Mouse (Mus musculus): ENCODE results near the gene Bcl2l1. TPM values are rescaled to one million over a fixed set of nuclear protein-coding genes. Genes with fewer than 3 reads are reported as not detected.

Bcl2l1 gene
- polyA plus RNA-seq, 1 experiment from 2014 or later, result 129 TPM

DNA sequence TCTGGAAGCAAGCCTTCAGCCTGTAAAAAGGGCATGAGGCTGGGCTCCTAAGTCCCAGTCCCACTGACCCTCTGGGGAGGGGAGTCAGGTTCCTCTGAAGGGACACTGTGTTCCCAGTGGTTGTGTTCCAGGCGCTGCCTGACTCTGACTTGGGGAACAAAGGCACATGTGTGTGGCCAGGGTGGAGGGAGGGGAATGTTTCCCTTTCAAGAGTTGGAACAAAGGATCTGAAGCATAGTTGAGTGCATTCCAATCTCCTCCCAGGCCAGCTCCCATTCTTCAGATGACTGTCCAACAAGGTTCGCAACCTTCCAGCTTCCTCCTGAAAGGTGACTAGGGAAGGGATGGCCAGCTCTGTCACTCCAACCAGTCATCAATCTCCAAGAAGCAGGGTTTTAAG lies 11.2 kb downstream of the Bcl2l1 start:
- WGBS, result 15% methylated on average over 2 of the region's 2 CpGs
- no peak overlapping the region for H3K27ac ChIP-seq (ENCODE audit: low read depth, low read length)
- peaks cover 8% of the 10 kb centered on the region for H3K4me1 ChIP-seq (replicated peaks; ENCODE audit: control insufficient read depth, insufficient read depth, low read length)
- ATAC-seq (ENCODE audit: low FRiP score), result peak; percentile 64
- H3K9ac ChIP-seq (ENCODE audit: low read depth, low read length), result no peak overlapping the region
- DNase-seq (ENCODE audit: low spot score), result peak; percentile 46
- no peaks in the 10 kb centered on the region for H3K27me3 ChIP-seq (ENCODE audit: control insufficient read depth, insufficient read depth, low read length)
- H3K36me3 ChIP-seq (ENCODE audit: control insufficient read depth, insufficient read depth, low read length), result peaks cover 5% of the 10 kb centered on the region; the same call in 1 of the 2 replicates
- H3K4me2 ChIP-seq (replicated peaks; ENCODE audit: low read depth, low read length), result no peak overlapping the region
- no peak overlapping the region for H3K4me3 ChIP-seq (ENCODE audit: low read depth, low read length)
- no peaks in the 10 kb centered on the region for H3K9me3 ChIP-seq (ENCODE audit: control insufficient read depth, low read length)

DNA sequence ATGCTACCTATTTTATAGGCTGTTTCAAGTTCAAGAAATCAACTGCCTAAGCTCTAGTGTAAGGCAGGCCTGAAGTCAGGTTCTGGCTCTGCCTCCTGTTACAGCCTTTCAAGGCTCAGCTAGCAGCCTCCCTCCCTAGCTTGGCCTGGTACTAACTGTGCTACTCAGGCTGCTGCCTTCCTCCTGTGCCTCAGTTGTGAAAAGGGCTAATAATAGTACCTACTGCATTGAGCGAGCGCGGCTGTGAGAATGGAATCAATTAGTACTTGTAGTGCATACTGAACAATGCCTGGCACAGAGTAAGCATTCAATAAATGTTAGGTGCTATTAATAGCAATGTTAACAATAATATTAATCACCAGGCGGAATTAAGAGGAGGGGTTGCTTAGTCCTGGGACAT lies 11.6 kb downstream of the Bcl2l1 start:
- DNase-seq (ENCODE audit: low spot score) (no peak), ATAC-seq (ENCODE audit: low FRiP score) (no peak)
- Histone ChIP-seq H3K27ac (ENCODE audit: low read depth, low read length) (0 out of 2 replicates have a peak overlapping the region, but pooled peaks have one; percentile 20), H3K4me3 (ENCODE audit: low read depth, low read length) (no peak overlapping the region), H3K9ac (ENCODE audit: low read depth, low read length) (no peak overlapping the region), H3K4me1 (replicated peaks; ENCODE audit: control insufficient read depth, insufficient read depth, low read length) (peaks cover 8% of the 10 kb centered on the region), H3K9me3 (ENCODE audit: control insufficient read depth, low read length) (no peaks in the 10 kb centered on the region), H3K27me3 (ENCODE audit: control insufficient read depth, insufficient read depth, low read length) (no peaks in the 10 kb centered on the region), H3K4me2 (replicated peaks; ENCODE audit: low read depth, low read length) (no peak overlapping the region), H3K36me3 (ENCODE audit: control insufficient read depth, insufficient read depth, low read length) (peaks cover 5% of the 10 kb centered on the region; the same call in 1 of the 2 replicates)
- 66% methylated on average over 4 of the region's 4 CpGs for WGBS

DNA sequence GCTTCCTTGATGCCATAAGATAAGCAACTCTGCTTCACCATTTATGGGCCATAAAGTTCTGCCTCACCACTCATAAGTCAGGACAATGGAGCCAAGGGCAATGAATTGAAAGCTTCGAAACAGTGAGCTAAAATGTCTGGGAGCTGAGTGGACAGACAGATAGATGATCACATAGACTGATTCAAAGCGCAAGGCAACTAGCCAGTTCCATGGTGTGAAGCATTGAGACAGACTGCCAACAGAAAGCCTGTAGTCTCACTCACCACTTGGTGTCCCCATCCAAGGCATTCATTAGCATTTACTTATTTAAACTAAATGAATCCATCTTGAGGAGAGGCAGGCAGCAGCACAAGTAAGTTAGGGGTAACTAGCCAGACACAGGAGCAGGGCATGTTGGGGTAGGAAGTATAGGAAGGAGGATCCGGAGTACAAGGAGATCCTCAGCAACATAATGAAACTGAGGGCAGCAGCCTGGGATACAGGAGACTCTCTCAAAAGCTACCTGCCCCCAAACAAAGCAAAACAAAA lies 12.4 kb downstream of the Bcl2l1 start:
- Histone ChIP-seq H3K27me3 (ENCODE audit: control insufficient read depth, insufficient read depth, low read length) (no peaks in the 10 kb centered on the region), H3K9ac (ENCODE audit: low read depth, low read length) (no peak overlapping the region), H3K4me2 (replicated peaks; ENCODE audit: low read depth, low read length) (no peak overlapping the region), H3K27ac (ENCODE audit: low read depth, low read length) (no peak overlapping the region), H3K4me3 (ENCODE audit: low read depth, low read length) (no peak overlapping the region), H3K36me3 (ENCODE audit: control insufficient read depth, insufficient read depth, low read length) (peaks cover 5% of the 10 kb centered on the region; the same call in 1 of the 2 replicates), H3K4me1 (replicated peaks; ENCODE audit: control insufficient read depth, insufficient read depth, low read length) (peaks cover 8% of the 10 kb centered on the region), H3K9me3 (ENCODE audit: control insufficient read depth, low read length) (no peaks in the 10 kb centered on the region)
- WGBS, result 96% methylated on average over 3 of the region's 3 CpGs
- no peak for ATAC-seq (ENCODE audit: low FRiP score)
- DNase-seq (ENCODE audit: low spot score), result no peak

DNA sequence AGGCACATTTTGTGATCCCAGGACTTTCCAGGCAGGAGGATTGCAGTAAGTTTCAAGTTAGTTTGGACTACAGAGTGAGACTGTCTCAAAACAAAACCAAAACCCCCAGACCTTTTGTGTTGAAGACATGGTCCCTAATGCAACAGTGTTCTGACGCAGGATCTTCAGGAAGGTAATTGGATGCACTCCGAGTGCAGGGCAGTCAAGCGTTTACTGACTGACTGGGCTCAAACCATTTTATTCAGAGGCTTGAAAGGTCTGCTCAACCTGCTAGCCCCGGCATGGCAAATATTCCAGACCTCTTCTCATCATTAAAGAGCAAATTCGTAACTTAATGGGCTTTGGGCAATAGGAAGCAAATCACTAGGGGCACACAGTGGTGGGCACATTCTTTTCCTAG lies 12.8 kb downstream of the Bcl2l1 start:
- no peak overlapping the region for H3K9ac ChIP-seq (ENCODE audit: low read depth, low read length)
- no peak for ATAC-seq (ENCODE audit: low FRiP score)
- H3K4me2 ChIP-seq (replicated peaks; ENCODE audit: low read depth, low read length), result no peak overlapping the region
- H3K27ac ChIP-seq (ENCODE audit: low read depth, low read length), result no peak overlapping the region
- H3K4me3 ChIP-seq (ENCODE audit: low read depth, low read length), result no peak overlapping the region
- WGBS, result 64% methylated on average over 5 of the region's 5 CpGs
- peaks cover 8% of the 10 kb centered on the region for H3K4me1 ChIP-seq (replicated peaks; ENCODE audit: control insufficient read depth, insufficient read depth, low read length)
- no peaks in the 10 kb centered on the region for H3K9me3 ChIP-seq (ENCODE audit: control insufficient read depth, low read length)
- no peaks in the 10 kb centered on the region for H3K27me3 ChIP-seq (ENCODE audit: control insufficient read depth, insufficient read depth, low read length)
- no peak for DNase-seq (ENCODE audit: low spot score)
- peaks cover 5% of the 10 kb centered on the region; the same call in 1 of the 2 replicates for H3K36me3 ChIP-seq (ENCODE audit: control insufficient read depth, insufficient read depth, low read length)

DNA sequence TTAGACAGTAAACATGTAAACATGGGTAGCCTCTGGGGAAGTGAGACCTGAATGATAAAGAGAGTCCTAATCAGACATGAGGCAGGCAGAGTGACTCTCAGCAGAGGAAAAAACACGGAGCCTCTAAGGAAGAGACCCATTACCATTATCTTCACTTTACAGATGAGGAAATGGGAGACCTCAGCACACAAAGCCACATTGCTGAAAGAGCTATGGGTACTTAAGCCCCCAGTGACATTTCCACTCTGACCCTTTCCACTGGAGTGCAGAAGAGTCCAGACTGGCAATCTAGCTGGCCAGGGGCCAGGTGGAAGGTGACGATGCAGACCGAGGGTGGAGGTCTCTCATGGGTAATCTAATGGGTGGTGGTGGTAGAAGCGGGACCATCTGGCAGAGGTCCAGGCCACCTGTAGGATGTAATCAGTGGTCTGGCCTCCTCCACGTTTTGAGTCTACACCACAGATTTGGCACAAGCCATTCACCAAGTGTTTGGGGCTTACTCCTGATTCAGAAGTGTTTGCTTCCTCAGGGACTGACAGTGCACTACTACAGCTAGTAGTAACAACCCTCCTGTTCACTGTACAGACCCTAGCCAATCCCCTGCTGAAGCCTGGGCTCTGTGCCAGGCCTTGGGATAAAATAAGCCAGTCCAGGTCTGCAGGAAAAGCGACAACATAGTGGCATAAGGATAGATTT lies 13.8 kb downstream of the Bcl2l1 start:
- no peak overlapping the region for H3K9ac ChIP-seq (ENCODE audit: low read depth, low read length)
- H3K4me1 ChIP-seq (replicated peaks; ENCODE audit: control insufficient read depth, insufficient read depth, low read length), result peaks cover 8% of the 10 kb centered on the region
- DNase-seq (ENCODE audit: low spot score), result no peak
- no peaks in the 10 kb centered on the region for H3K9me3 ChIP-seq (ENCODE audit: control insufficient read depth, low read length)
- WGBS, result 74% methylated on average over 6 of the region's 6 CpGs
- H3K27ac ChIP-seq (ENCODE audit: low read depth, low read length), result no peak overlapping the region
- H3K4me2 ChIP-seq (replicated peaks; ENCODE audit: low read depth, low read length), result no peak overlapping the region
- no peak for ATAC-seq (ENCODE audit: low FRiP score)
- no peaks in the 10 kb centered on the region for H3K27me3 ChIP-seq (ENCODE audit: control insufficient read depth, insufficient read depth, low read length)
- no peak overlapping the region for H3K4me3 ChIP-seq (ENCODE audit: low read depth, low read length)
- H3K36me3 ChIP-seq (ENCODE audit: control insufficient read depth, insufficient read depth, low read length), result peaks cover 5% of the 10 kb centered on the region; the same call in 1 of the 2 replicates

DNA sequence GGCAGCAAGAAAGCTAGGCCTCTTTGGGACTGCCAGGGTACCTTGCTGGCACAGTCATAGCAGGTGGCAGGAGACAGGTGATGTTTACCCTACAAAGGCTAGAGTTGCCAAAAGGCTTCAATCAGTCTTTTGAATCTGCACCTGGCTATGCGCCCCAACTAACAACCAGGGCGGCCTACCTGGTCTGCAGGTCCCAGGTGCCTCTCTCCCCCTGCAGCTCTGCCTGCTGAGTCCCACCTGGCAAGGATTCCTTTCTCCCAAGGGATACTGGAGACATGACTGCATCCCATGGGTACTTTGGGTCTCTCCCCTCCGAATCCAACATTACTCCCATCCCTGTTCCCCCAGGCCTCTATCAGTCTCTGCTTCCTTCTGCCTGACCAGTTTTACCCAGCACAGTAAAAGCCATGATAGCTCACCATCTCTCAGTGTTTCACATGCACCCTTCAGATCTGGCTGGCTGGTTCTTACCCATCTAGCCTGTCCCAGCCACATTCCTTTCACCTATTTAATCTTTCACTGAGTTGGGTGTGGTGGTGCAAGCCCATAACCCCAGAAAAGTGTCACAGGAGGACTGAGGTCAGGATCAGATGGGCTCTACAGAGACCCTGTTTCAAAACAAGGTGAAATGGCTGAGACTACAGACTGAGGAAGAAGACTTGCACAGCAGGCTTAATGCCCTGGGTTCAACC lies 14.7 kb downstream of the Bcl2l1 start:
- no peak for DNase-seq (ENCODE audit: low spot score)
- Histone ChIP-seq H3K36me3 (ENCODE audit: control insufficient read depth, insufficient read depth, low read length) (peaks cover 5% of the 10 kb centered on the region; the same call in 1 of the 2 replicates), H3K4me1 (replicated peaks; ENCODE audit: control insufficient read depth, insufficient read depth, low read length) (peaks cover 8% of the 10 kb centered on the region), H3K4me2 (replicated peaks; ENCODE audit: low read depth, low read length) (no peak overlapping the region), H3K27me3 (ENCODE audit: control insufficient read depth, insufficient read depth, low read length) (no peaks in the 10 kb centered on the region), H3K9me3 (ENCODE audit: control insufficient read depth, low read length) (no peaks in the 10 kb centered on the region), H3K9ac (ENCODE audit: low read depth, low read length) (no peak overlapping the region), H3K27ac (ENCODE audit: low read depth, low read length) (no peak overlapping the region), H3K4me3 (ENCODE audit: low read depth, low read length) (no peak overlapping the region)
- 91% methylated on average over 3 of the region's 3 CpGs for WGBS
- ATAC-seq (ENCODE audit: low FRiP score), result no peak

DNA sequence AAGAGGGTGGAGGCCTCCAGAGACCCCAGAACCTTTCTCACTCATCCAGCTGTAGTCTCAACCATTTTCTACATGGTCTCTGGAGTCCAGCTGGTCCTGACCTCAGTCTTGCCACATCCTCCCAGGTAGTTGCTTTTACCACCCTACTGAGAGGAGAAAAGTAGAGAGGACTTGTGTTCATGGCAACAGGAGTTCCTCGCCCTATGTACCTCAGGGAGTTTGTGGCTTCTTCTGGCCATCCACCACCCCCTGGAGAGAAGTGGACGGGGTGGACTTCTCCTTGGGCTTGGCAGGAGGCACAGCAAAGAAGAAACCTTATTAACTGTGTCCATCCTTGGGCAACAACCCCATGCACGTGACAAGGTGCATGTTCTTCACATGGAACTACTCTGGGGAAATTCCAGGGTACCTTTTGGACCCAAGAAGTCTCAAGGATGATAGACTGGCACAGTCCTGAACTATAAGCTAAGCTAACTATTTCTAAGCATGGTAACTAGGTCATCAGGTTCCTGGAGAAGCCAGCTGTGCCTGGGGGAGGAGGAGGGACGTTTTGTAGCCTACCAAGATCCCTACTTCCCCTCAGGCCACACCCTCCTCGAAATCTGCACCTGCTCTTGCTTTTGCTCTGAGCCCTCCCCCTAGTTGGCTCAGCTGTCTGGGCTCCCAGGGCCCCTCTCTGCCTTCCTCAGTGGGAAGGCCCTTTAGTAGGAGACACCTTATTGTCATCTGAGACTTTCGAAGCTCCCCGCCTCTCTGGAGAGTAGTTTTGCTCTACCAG lies 15.5 kb downstream of the Bcl2l1 start:
- no peaks in the 10 kb centered on the region for H3K27me3 ChIP-seq (ENCODE audit: control insufficient read depth, insufficient read depth, low read length)
- WGBS, result 73% methylated on average over 7 of the region's 7 CpGs
- peaks cover 5% of the 10 kb centered on the region; the same call in 1 of the 2 replicates for H3K36me3 ChIP-seq (ENCODE audit: control insufficient read depth, insufficient read depth, low read length)
- no peaks in the 10 kb centered on the region for H3K9me3 ChIP-seq (ENCODE audit: control insufficient read depth, low read length)
- H3K4me3 ChIP-seq (ENCODE audit: low read depth, low read length), result no peak overlapping the region
- DNase-seq (ENCODE audit: low spot score) (no peak), ATAC-seq (ENCODE audit: low FRiP score) (no peak)
- no peak overlapping the region for H3K4me2 ChIP-seq (replicated peaks; ENCODE audit: low read depth, low read length)
- H3K4me1 ChIP-seq (replicated peaks; ENCODE audit: control insufficient read depth, insufficient read depth, low read length), result peaks cover 7% of the 10 kb centered on the region
- H3K9ac ChIP-seq (ENCODE audit: low read depth, low read length), result no peak overlapping the region
- no peak overlapping the region for H3K27ac ChIP-seq (ENCODE audit: low read depth, low read length)

DNA sequence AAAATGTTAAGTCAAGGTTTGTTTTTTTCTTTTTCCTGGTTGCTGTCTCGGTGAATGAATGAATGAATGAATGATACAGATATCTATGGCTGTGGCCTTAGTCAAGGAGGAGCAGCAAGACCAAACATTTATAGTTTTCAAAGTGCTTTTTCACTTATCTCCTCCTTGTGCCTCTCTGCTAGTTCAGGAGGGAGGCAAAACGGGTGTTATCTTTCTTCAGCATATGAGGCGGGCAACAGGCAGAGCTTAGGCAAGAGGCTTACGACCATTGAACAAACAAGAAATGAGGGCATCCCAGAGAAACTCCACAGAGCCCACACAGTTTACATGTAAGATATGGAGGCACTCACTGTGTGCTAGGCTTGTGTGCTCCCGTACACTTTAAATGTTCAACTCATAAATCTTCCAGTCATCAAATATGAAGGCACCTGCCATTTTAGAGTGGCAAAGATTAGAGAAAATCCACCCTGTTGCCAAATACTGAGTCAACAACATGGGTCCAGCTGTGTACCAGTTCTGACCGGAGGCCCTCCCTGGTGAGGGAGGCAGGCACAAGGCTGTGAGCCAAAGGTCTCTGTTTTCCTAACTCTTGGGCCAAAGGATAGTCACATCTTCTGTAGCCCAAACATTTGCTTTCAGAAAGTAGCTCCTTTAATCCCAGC lies 17.2 kb downstream of the Bcl2l1 start:
- Histone ChIP-seq H3K27me3 (ENCODE audit: control insufficient read depth, insufficient read depth, low read length) (no peaks in the 10 kb centered on the region), H3K9me3 (ENCODE audit: control insufficient read depth, low read length) (no peaks in the 10 kb centered on the region), H3K4me1 (replicated peaks; ENCODE audit: control insufficient read depth, insufficient read depth, low read length) (peaks cover 2% of the 10 kb centered on the region; the same call in 1 of the 2 replicates), H3K4me3 (ENCODE audit: low read depth, low read length) (no peak overlapping the region), H3K36me3 (ENCODE audit: control insufficient read depth, insufficient read depth, low read length) (peaks cover 4% of the 10 kb centered on the region; the same call in 1 of the 2 replicates), H3K27ac (ENCODE audit: low read depth, low read length) (no peak overlapping the region), H3K4me2 (replicated peaks; ENCODE audit: low read depth, low read length) (no peak overlapping the region), H3K9ac (ENCODE audit: low read depth, low read length) (no peak overlapping the region)
- ATAC-seq (ENCODE audit: low FRiP score), result no peak
- WGBS, result 88% methylated on average over 6 of the region's 6 CpGs
- DNase-seq (ENCODE audit: low spot score), result no peak
